Mouse (Mus musculus) layer of hippocampus, adult 9-10 months (tissue): ENCODE measurements around the gene Gm13178.
A peak's percentile ranks its signal among the peaks of the same experiment; 100 is the strongest.

Experiments
- DNase-seq: peaks from one replicate; pipeline ENCODE4 v3.0.0; 2022; ENCODE audit warnings: low spot score

Gene Gm13178

DNA sequence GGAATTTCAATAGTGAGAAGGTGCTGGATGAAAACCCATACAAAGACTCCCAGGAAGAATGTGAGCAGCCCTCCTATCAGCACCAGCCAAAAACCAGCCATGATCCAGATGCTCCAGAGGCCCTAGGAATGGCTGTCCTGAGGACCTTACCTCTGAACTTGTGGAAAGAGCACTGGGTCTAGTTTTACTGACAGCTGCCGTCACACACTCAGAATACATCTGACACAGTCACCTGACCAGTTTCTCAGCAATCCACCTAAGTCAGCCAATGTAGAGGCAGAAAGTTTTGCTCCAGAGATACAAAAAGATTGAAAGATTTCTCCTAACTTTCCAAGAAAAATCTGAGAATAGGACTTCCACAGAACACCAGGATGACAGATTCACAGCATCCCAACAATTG, at the start of gene Gm13178:
TSS of gene Gm13178 (minus strand) at position 101 of the 400 bp plus-strand sequence.
- no peak for DNase-seq

DNA sequence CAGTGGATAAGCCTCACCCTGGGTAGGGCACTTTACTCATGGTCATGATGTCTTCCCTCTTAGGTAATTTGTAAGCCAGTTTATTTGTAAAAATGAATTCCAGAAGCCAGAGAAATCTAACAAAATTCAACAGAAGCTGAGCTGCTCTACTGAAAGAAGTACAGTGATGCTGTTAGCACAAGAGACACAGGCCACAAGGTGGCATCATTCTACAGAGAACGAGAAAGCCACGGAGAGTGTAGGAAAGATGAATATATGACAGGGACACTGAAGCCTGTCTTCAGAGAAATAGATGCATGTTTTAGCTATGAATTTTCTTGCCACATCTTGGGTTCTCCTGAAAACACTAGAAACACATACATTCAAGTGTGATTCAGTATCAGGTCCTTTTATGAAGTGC, 44.5 kb upstream of the Gm13178 start:
- DNase-seq, result peak; percentile 59

DNA sequence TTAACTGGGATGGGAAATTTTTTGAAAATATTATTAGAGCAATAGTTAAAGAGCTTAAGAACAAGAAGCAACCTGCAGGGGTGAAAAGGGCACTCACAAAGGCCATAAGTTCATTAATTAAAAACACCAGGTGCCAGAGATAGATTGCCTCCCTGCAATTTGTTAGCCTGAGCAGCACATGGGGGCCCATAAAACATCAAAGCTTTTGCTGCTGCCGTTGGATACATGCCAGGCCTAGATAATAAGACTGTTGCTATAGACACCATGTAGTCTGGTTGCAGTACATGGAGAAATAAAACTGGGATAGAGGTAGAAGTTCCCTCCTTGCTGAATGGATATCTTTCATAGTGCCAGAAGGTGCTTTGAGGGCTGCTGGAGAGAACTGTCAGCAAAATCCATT, 27.9 kb upstream of the Gm13178 start:
- no peak for DNase-seq

DNA sequence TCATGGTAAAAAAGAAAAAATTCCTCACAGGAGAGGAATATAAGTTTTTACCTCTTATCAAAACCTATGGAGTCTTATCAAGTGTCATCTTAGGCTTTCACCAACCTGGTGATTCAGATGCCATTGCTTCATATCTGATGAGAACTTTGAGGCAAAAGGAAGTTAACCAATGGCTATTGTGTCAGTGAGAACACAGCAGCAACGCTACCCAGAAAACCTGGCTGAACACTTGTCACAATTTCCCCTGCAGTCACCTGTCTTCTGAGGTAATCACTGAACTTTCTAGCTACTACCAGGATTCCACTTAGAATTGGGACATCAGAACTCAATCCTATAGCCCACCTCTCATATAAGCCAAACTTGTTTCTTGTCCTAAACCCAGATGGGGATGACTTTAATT, 1.5 kb downstream of the Gm13178 start:
- DNase-seq, result no peak

DNA sequence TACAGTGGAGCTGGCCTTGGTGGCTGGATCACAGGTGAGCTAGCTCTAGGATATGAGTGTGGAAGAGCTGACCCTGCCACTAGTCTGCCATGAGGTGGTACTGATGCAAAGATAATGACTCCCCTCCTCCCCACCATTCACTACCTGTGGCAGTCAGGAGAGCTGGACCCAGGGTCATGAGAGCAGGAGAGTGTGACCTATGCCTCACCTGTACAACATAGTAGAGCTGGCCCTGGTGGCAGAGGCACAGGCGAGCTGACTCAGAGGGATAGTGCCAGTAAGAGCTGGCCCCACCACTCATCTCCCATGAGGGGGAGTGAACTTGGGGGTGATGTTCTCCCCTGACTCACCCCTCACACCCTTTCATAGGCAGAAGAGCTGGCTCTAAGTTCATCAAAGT, 2.9 kb downstream of the Gm13178 start:
- DNase-seq, result no peak

DNA sequence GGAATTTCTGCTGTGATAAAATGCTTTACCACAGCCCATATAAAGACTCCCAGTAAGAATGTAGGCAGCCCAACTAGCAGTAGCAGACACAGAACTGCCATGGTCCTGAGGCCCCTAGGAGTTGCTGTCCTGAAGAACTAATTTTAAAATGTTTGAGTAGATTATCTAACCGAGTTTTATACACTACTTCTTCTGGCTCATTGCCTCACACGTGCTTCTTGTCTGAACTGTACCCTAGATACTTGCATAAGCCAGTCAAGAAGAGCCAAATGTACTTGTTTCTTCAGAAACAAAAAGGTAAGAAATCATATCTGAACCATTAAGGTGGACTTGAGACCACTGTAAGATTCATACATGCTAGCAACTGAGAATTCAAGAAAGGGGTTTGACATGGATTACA, 34.9 kb downstream of the Gm13178 start, which contains the start of gene Gm436:
TSS of gene Gm436 (minus strand) at position 101 of the 400 bp plus-strand sequence.
- no peak for DNase-seq
